Mouse (Mus musculus) MEL (cell line): ENCODE measurements around the gene Cxcl15. TPM values are rescaled to one million over a fixed set of nuclear protein-coding genes. Genes with fewer than 3 reads are reported as not detected.

Experiments used
- DNase-seq: peaks from one replicate; pipeline ENCODE4 v3.0.0; 2011; ENCODE audit warnings: low read depth, low spot score
- H3K27ac ChIP-seq: 2 replicates; pipeline ENCODE4 v1.5.1; 2012; ENCODE audit warnings: low read depth, mild to moderate bottlenecking, control low read depth, low read length, moderate library complexity; ENCODE audit not compliant: control insufficient read depth
- H3K27me3 ChIP-seq, 2 experiments: fragments of 150-350 bp in 1 of 2; sonication (generic) in 1 of 2; 2 replicates each; pipeline ENCODE4 v1.6.1; 2012; ENCODE audit warnings: low read length in 2 of 2, mild to moderate bottlenecking in 2 of 2, improper control_type of control experiment in 1 of 2, moderate library complexity in 1 of 2; ENCODE audit not compliant: insufficient read depth in 2 of 2, control insufficient read depth in 1 of 2
- H3K36me3 ChIP-seq, 2 experiments: 2 replicates each; pipeline ENCODE4 v1.6.1; 2012 to 2014; ENCODE audit warnings: low read length in 2 of 2, improper control_type of control experiment in 1 of 2, inconsistent platforms in 1 of 2, mild to moderate bottlenecking in 1 of 2; ENCODE audit not compliant: insufficient read depth in 2 of 2, control insufficient read depth in 1 of 2
- H3K4me1 ChIP-seq, 2 experiments: fragments of 150-350 bp in 1 of 2; sonication (generic) in 1 of 2; 2 replicates each; pipeline ENCODE4 v1.6.1; 2012; ENCODE audit warnings: low read length in 2 of 2, improper control_type of control experiment in 1 of 2, mild to moderate bottlenecking in 1 of 2; ENCODE audit not compliant: insufficient read depth in 2 of 2, control insufficient read depth in 1 of 2
- H3K4me3 ChIP-seq, 2 experiments: fragments of 150-350 bp in 1 of 2; sonication (generic) in 1 of 2; 2 replicates each; pipeline ENCODE4 v1.5.1; 2012; ENCODE audit warnings: low read depth in 2 of 2, low read length in 2 of 2, mild to moderate bottlenecking in 2 of 2, moderate library complexity in 2 of 2, control low read depth in 1 of 2, improper control_type of control experiment in 1 of 2; ENCODE audit not compliant: control insufficient read depth in 1 of 2, insufficient read depth in 1 of 2
- H3K79me2 ChIP-seq: 2 replicates; pipeline ENCODE4 v1.6.1; 2012; ENCODE audit warnings: mild to moderate bottlenecking, low read length, moderate library complexity; ENCODE audit not compliant: control insufficient read depth, poor library complexity, insufficient read depth
- H3K9ac ChIP-seq: 2 replicates; pipeline ENCODE4 v1.6.1; 2012; ENCODE audit warnings: low read depth, mild to moderate bottlenecking, control low read depth, low read length, moderate library complexity; ENCODE audit not compliant: control insufficient read depth, poor library complexity, severe bottlenecking
- H3K9me3 ChIP-seq: fragments of 150-350 bp; sonication (generic); replicated peaks from 2 replicates; pipeline ENCODE4 v1.6.1; 2012; ENCODE audit warnings: mild to moderate bottlenecking, low read length, improper control_type of control experiment, moderate library complexity; ENCODE audit not compliant: insufficient read depth
- ELF1 ChIP-seq: IDR thresholded peaks from 2 replicates; pipeline ENCODE4 v1.6.1; 2014; ENCODE audit warnings: low read depth, mild to moderate bottlenecking, inconsistent platforms, low read length, improper control_type of control experiment, moderate library complexity
- EP300 ChIP-seq, 2 experiments: IDR thresholded peaks; 2 replicates each; pipeline ENCODE4 v1.6.1; 2011; ENCODE audit warnings: improper control_type of control experiment in 2 of 2, low read length in 2 of 2, low read depth in 1 of 2, mild to moderate bottlenecking in 1 of 2
- ETS1 ChIP-seq: IDR thresholded peaks from 2 replicates; pipeline ENCODE4 v1.6.1; 2012; ENCODE audit warnings: low read depth, mild to moderate bottlenecking, inconsistent platforms, low read length, improper control_type of control experiment, moderate library complexity
- GABPA ChIP-seq: IDR thresholded peaks from 2 replicates; pipeline ENCODE4 v1.6.1; 2012; ENCODE audit warnings: low read depth, mild to moderate bottlenecking, inconsistent platforms, low read length, improper control_type of control experiment, moderate library complexity
- GATA1 ChIP-seq: IDR thresholded peaks from 2 replicates; pipeline ENCODE4 v1.6.1; 2011; ENCODE audit warnings: low read depth, low read length, improper control_type of control experiment
- HCFC1 ChIP-seq: IDR thresholded peaks from 2 replicates; pipeline ENCODE4 v1.6.1; 2012; ENCODE audit warnings: low read depth, mild to moderate bottlenecking, inconsistent platforms, low read length, improper control_type of control experiment, moderate library complexity
- MAX ChIP-seq: IDR thresholded peaks from 2 replicates; pipeline ENCODE4 v1.6.1; 2011; ENCODE audit warnings: low read length, improper control_type of control experiment
- MEF2A ChIP-seq: IDR thresholded peaks from 2 replicates; pipeline ENCODE4 v1.6.1; 2014; ENCODE audit warnings: low read depth, mild to moderate bottlenecking, inconsistent platforms, low read length, improper control_type of control experiment; ENCODE audit not compliant: poor library complexity, insufficient replicate concordance, severe bottlenecking; ENCODE audit errors: extremely low read depth
- MXI1 ChIP-seq: IDR thresholded peaks from 2 replicates; pipeline ENCODE4 v1.6.1; 2011; ENCODE audit warnings: mild to moderate bottlenecking, low read depth, low read length, improper control_type of control experiment
- MYC ChIP-seq: IDR thresholded peaks from 2 replicates; pipeline ENCODE4 v1.6.1; 2011; ENCODE audit warnings: low read depth, mild to moderate bottlenecking, low read length, improper control_type of control experiment, moderate library complexity
- NELFE ChIP-seq: IDR thresholded peaks from 2 replicates; pipeline ENCODE4 v1.6.1; 2011; ENCODE audit warnings: low read depth, low read length, improper control_type of control experiment
- POLR2A ChIP-seq, 2 experiments: IDR thresholded peaks; 2 replicates each; pipeline ENCODE4 v1.6.1; 2011 to 2012; ENCODE audit warnings: low read length in 2 of 2, mild to moderate bottlenecking in 2 of 2, control low read depth in 1 of 2, improper control_type of control experiment in 1 of 2, low read depth in 1 of 2, moderate library complexity in 1 of 2; ENCODE audit not compliant: control insufficient read depth in 1 of 2, insufficient read depth in 1 of 2, poor library complexity in 1 of 2
- POLR2AphosphoS2 ChIP-seq: IDR thresholded peaks from 2 replicates; pipeline ENCODE4 v1.6.1; 2011; ENCODE audit warnings: low read length, improper control_type of control experiment
- POLR2AphosphoS5 ChIP-seq: IDR thresholded peaks from 2 replicates; pipeline ENCODE4 v1.6.1; 2012; ENCODE audit warnings: low read depth, borderline replicate concordance, mild to moderate bottlenecking, inconsistent platforms, low read length, moderate library complexity, mixed read lengths
- RAD21 ChIP-seq: IDR thresholded peaks from 2 replicates; pipeline ENCODE4 v1.6.1; 2011; ENCODE audit warnings: mild to moderate bottlenecking, low read depth, low read length, improper control_type of control experiment
- SIN3A ChIP-seq: IDR thresholded peaks from 2 replicates; pipeline ENCODE4 v1.6.1; 2012; ENCODE audit warnings: low read length, improper control_type of control experiment, inconsistent platforms
- SMC3 ChIP-seq: IDR thresholded peaks from 2 replicates; pipeline ENCODE4 v1.6.1; 2011; ENCODE audit warnings: low read depth, low read length, improper control_type of control experiment
- TBP ChIP-seq: IDR thresholded peaks from 2 replicates; pipeline ENCODE4 v1.8.0; 2011; ENCODE audit warnings: low read depth, low read length, improper control_type of control experiment
- TCF12 ChIP-seq: IDR thresholded peaks from 2 replicates; pipeline ENCODE4 v1.6.1; 2014; ENCODE audit warnings: low read depth, mild to moderate bottlenecking, inconsistent platforms, low read length, improper control_type of control experiment, moderate library complexity
- UBTF ChIP-seq: IDR thresholded peaks from 2 replicates; pipeline ENCODE4 v1.6.1; 2012; ENCODE audit warnings: low read depth, mild to moderate bottlenecking, inconsistent platforms, low read length, improper control_type of control experiment, moderate library complexity, borderline replicate concordance; ENCODE audit not compliant: insufficient read depth
- USF2 ChIP-seq, 2 experiments: IDR thresholded peaks; 2 replicates each; pipeline ENCODE4 v1.6.1; 2011 to 2012; ENCODE audit warnings: improper control_type of control experiment in 2 of 2, low read length in 2 of 2, borderline replicate concordance in 1 of 2, inconsistent platforms in 1 of 2, low read depth in 1 of 2, mild to moderate bottlenecking in 1 of 2; ENCODE audit not compliant: insufficient read depth in 1 of 2
- ZC3H11A ChIP-seq: IDR thresholded peaks from 2 replicates; pipeline ENCODE4 v1.6.1; 2012; ENCODE audit warnings: low read depth, mild to moderate bottlenecking, inconsistent platforms, low read length, improper control_type of control experiment
- ZKSCAN1 ChIP-seq: IDR thresholded peaks from 2 replicates; pipeline ENCODE4 v1.6.1; 2012; ENCODE audit warnings: low read depth, mild to moderate bottlenecking, inconsistent platforms, low read length, improper control_type of control experiment, moderate library complexity
- polyA plus RNA-seq, 2 experiments: library from polyadenylated mRNA; stranded (reverse) in 1 of 2; unstranded in 1 of 2; fragments of >175 nt in 1 of 2; fragments of >200 nt in 1 of 2; gene quantifications; 2 replicates each; pipeline versions ENCODE4 v1.2.1 to v1.2.4; 2012; ENCODE audit warnings: low replicate concordance in 2 of 2, low read depth in 1 of 2; ENCODE audit not compliant: insufficient read length in 2 of 2, insufficient read depth in 1 of 2, missing spikeins in 1 of 2
- total RNA-seq: library from RNA; depleted of rRNA; stranded (reverse); fragments of 300-350 nt; gene quantifications from 2 replicates; pipeline ENCODE4 v1.2.3, GENCODE M21; 2012; rRNA removed

Cxcl15 gene
- not detected in 2 replicates for total RNA-seq
- not detected for polyA plus RNA-seq

- no peak within 1 kb of the TSS for H3K27ac ChIP-seq
- H3K4me3 ChIP-seq = no peak within 1 kb of the TSS
- no peaks in the 10 kb centered on the region for H3K4me1 ChIP-seq
- no peak for DNase-seq
- no peaks in the 10 kb centered on the region for H3K79me2 ChIP-seq
- peaks cover 2 to 4% of the 10 kb centered on the region in 2 experiments; a peak in 1 of 4 replicates for H3K27me3 ChIP-seq
- no peak within 1 kb of the TSS for H3K9ac ChIP-seq
- no peaks in the 10 kb centered on the region for H3K9me3 ChIP-seq
- H3K36me3 ChIP-seq = no peaks in the 10 kb centered on the region
- TF ChIP-seq NELFE = no peak
- TF ChIP-seq ZC3H11A = no peak
- no peak for TF ChIP-seq POLR2A (IDR thresholded peaks at IDR 0.05; ENCODE audit: control insufficient read depth in 1 of 2, insufficient read depth in 1 of 2, low read depth in 1 of 2, low read length in 2 of 2, poor library complexity in 1 of 2)
- TF ChIP-seq GATA1 = no peak
- TF ChIP-seq TCF12 = no peak
- no peak for TF ChIP-seq EP300 (IDR thresholded peaks at IDR 0.05; ENCODE audit: low read depth in 1 of 2, low read length in 2 of 2)
- TF ChIP-seq ETS1 = no peak
- no peak for TF ChIP-seq SMC3
- no peak for TF ChIP-seq SIN3A
- TF ChIP-seq MXI1 = no peak
- TF ChIP-seq, all 39 proteins: peak for 0
These were observed at the start of gene Cxcl15 for GRCm38 (mm10) chr5:90794195-90794625. Gene Cxcl15 (plus strand): TSS chr5:90794534.

- Histone ChIP-seq H3K27ac (no peak overlapping the region), H3K4me1 (peaks cover 0 to 5% of the 10 kb centered on the region in 2 experiments; a peak in 3 of 4 replicates), H3K27me3 (no peaks in the 10 kb centered on the region; a peak in 1 of 4 replicates), H3K4me3 (no peak overlapping the region), H3K79me2 (no peaks in the 10 kb centered on the region), H3K9me3 (no peaks in the 10 kb centered on the region), H3K36me3 (peaks cover 0 to 8% of the 10 kb centered on the region in 2 experiments; a peak in 2 of 4 replicates), H3K9ac (no peak overlapping the region)
- DNase-seq = no peak
- TF ChIP-seq MEF2A = no peak
- TF ChIP-seq RAD21 = no peak
- TF ChIP-seq POLR2AphosphoS2 = no peak
These were observed 40.4 kb upstream of the Cxcl15 start for GRCm38 (mm10) chr5:90753934-90754333.

- DNase-seq = peak; percentile 65
- Histone ChIP-seq H3K27me3 (no peaks in the 10 kb centered on the region), H3K27ac (no peak overlapping the region), H3K9me3 (no peaks in the 10 kb centered on the region), H3K4me3 (no peak overlapping the region), H3K9ac (0 out of 2 replicates have a peak overlapping the region, but pooled peaks have one; percentile 14), H3K4me1 (peaks cover 0 to 6% of the 10 kb centered on the region in 2 experiments; a peak in 3 of 4 replicates), H3K79me2 (no peaks in the 10 kb centered on the region), H3K36me3 (peaks cover 0 to 8% of the 10 kb centered on the region in 2 experiments; a peak in 2 of 4 replicates)
- TF ChIP-seq POLR2AphosphoS5 = no peak
- TF ChIP-seq ZKSCAN1 = no peak
- peak; percentile 81; the same call in 1 of the 2 replicates for TF ChIP-seq GABPA
- TF ChIP-seq EP300 (IDR thresholded peaks at IDR 0.05; ENCODE audit: low read depth in 1 of 2, low read length in 2 of 2) = peak in 1 of 2 experiments; percentile 51; a peak in 1 of 4 replicates
- no peak for TF ChIP-seq MXI1
- no peak for TF ChIP-seq SMC3
- no peak for TF ChIP-seq NELFE
- no peak for TF ChIP-seq HCFC1
- no peak for TF ChIP-seq USF2 (IDR thresholded peaks at IDR 0.05; ENCODE audit: borderline replicate concordance in 1 of 2, insufficient read depth in 1 of 2, low read depth in 1 of 2, low read length in 2 of 2)
- TF ChIP-seq TBP = no peak
- TF ChIP-seq MYC = no peak
- TF ChIP-seq MEF2A = no peak
- peak; percentile 64 for TF ChIP-seq ETS1
- TF ChIP-seq UBTF = no peak
- TF ChIP-seq POLR2A (IDR thresholded peaks at IDR 0.05; ENCODE audit: control insufficient read depth in 1 of 2, insufficient read depth in 1 of 2, low read depth in 1 of 2, low read length in 2 of 2, poor library complexity in 1 of 2) = no peak
- TF ChIP-seq ELF1 = no peak
- no peak for TF ChIP-seq MAX
These were observed 36.2 kb upstream of the Cxcl15 start for GRCm38 (mm10) chr5:90758020-90758605.
